Mouse (Mus musculus) midbrain, embryonic 12.5 days (tissue): Measurements from ENCODE around the gene Ak1. TPM values are rescaled to one million over a fixed set of nuclear protein-coding genes. Genes with fewer than 3 reads are reported as not detected.

Experiments used
- ATAC-seq: fragments of 200-750 bp; cut with Nextera tagmentation; 2 replicates; pipeline ENCODE4 v1.8.0; 2017; ENCODE audit warnings: low read depth, moderate TSS enrichment, moderate library complexity; ENCODE audit not compliant: low FRiP score
- H3K27ac ChIP-seq: fragments of 300-500 bp; sonication (generic); replicated peaks from 2 replicates; pipeline ENCODE4 v1.5.1; 2016; ENCODE audit warnings: mild to moderate bottlenecking
- H3K27me3 ChIP-seq: fragments of 300-500 bp; sonication (generic); 2 replicates; pipeline ENCODE4 v1.6.1; 2016; ENCODE audit warnings: mild to moderate bottlenecking
- H3K36me3 ChIP-seq: fragments of 300-500 bp; sonication (generic); 2 replicates; pipeline ENCODE4 v1.6.1; 2016
- H3K4me1 ChIP-seq: fragments of 300-500 bp; sonication (generic); 2 replicates; pipeline ENCODE4 v1.6.1; 2016
- H3K4me2 ChIP-seq: fragments of 300-500 bp; sonication (generic); replicated peaks from 2 replicates; pipeline ENCODE4 v1.6.1; 2016; ENCODE audit warnings: mild to moderate bottlenecking, moderate library complexity
- H3K4me3 ChIP-seq: fragments of 300-500 bp; sonication (generic); 2 replicates; pipeline ENCODE4 v1.5.1; 2016; ENCODE audit warnings: mild to moderate bottlenecking
- H3K9ac ChIP-seq: fragments of 300-500 bp; sonication (generic); replicated peaks from 2 replicates; pipeline ENCODE4 v1.6.1; 2016; ENCODE audit warnings: mild to moderate bottlenecking, moderate library complexity
- H3K9me3 ChIP-seq: fragments of 300-500 bp; sonication (generic); 2 replicates; pipeline ENCODE4 v1.6.1; 2016; ENCODE audit warnings: mild to moderate bottlenecking
- WGBS: fragments of 180-500 bp; shearing (Covaris S2); methylation state at CpG from one replicate; pipeline ENCODE4 v1.1.7; 2016; 5-methylcytosine and 5-hydroxymethylcytosine counted together
- polyA plus RNA-seq: library from polyadenylated mRNA; unstranded; fragments of >200 nt; fragmentation: Nextera tagmentation; extraction: Ambion mirVana; gene quantifications from 2 replicates; pipeline ENCODE4 v1.2.1, GENCODE M21; 2016

Gene Ak1
- polyA plus RNA-seq = 31.6 and 34.7 TPM in 2 replicates

- 57% methylated on average over 7 of the region's 7 CpGs for WGBS
- Histone ChIP-seq H3K27me3 (no peaks in the 10 kb centered on the region), H3K36me3 (no peaks in the 10 kb centered on the region), H3K4me2 (no peak within 1 kb of the TSS), H3K9me3 (no peaks in the 10 kb centered on the region), H3K9ac (no peak within 1 kb of the TSS), H3K27ac (peak within 1 kb of the TSS; percentile 11; the same call in 1 of the 2 replicates), H3K4me1 (peaks cover 48% of the 10 kb centered on the region), H3K4me3 (no peak within 1 kb of the TSS)
- ATAC-seq = no peak
These were observed at the start of gene Ak1 for GRCm38 (mm10) chr2:32621517-32621859. Gene Ak1 (plus strand): TSS chr2:32621758.

- Histone ChIP-seq H3K9ac (no peak overlapping the region), H3K36me3 (peaks cover 25% of the 10 kb centered on the region), H3K9me3 (no peaks in the 10 kb centered on the region), H3K4me2 (peak overlapping the region; percentile 95; the same call in 1 of the 2 replicates), H3K4me3 (peak overlapping the region; percentile 76; the same call in 1 of the 2 replicates), H3K27me3 (peaks cover 12% of the 10 kb centered on the region), H3K4me1 (peaks cover 26% of the 10 kb centered on the region), H3K27ac (no peak overlapping the region)
- ATAC-seq = no peak
- WGBS = 91% methylated on average over 11 of the region's 11 CpGs
These were observed 49.4 kb upstream of the Ak1 start for GRCm38 (mm10) chr2:32572196-32572595.

GRCm38 (mm10) chr2:32574497-32574896, 47.1 kb upstream of the Ak1 start, which contains the start of gene Pip5kl1:
Gene Pip5kl1 (plus strand): TSS chr2:32574797.
- H3K36me3 ChIP-seq = 0 out of 2 replicates have a peak, but pooled peaks cover 7% of the 10 kb centered on the region
- peaks cover 26% of the 10 kb centered on the region for H3K4me1 ChIP-seq
- no peak for ATAC-seq
- H3K9me3 ChIP-seq = no peaks in the 10 kb centered on the region
- WGBS = 77% methylated on average over 6 of the region's 6 CpGs
- peaks cover 35% of the 10 kb centered on the region for H3K27me3 ChIP-seq
- peak within 1 kb of the TSS; percentile 61 for H3K9ac ChIP-seq
- no peak within 1 kb of the TSS for H3K27ac ChIP-seq
- H3K4me3 ChIP-seq = peak within 1 kb of the TSS; percentile 48
- peak within 1 kb of the TSS; percentile 100 for H3K4me2 ChIP-seq

GRCm38 (mm10) chr2:32574901-32575585, 46.5 kb upstream of the Ak1 start:
- peaks cover 26% of the 10 kb centered on the region for H3K4me1 ChIP-seq
- no peak overlapping the region for H3K27ac ChIP-seq

GRCm38 (mm10) chr2:32575586-32576160, 45.9 kb upstream of the Ak1 start, which contains the start of gene 9430097D07Rik:
Gene 9430097D07Rik (minus strand): TSS chr2:32575684.
- H3K4me3 ChIP-seq = peak within 1 kb of the TSS; percentile 48
- WGBS = 4% methylated on average over 28 of the region's 28 CpGs
- peaks cover 44% of the 10 kb centered on the region for H3K27me3 ChIP-seq
- H3K27ac ChIP-seq = no peak within 1 kb of the TSS
- H3K4me2 ChIP-seq = peak within 1 kb of the TSS; percentile 100
- no peaks in the 10 kb centered on the region for H3K9me3 ChIP-seq
- H3K36me3 ChIP-seq = 0 out of 2 replicates have a peak, but pooled peaks cover 7% of the 10 kb centered on the region
- peaks cover 26% of the 10 kb centered on the region for H3K4me1 ChIP-seq
- H3K9ac ChIP-seq = peak within 1 kb of the TSS; percentile 61
- ATAC-seq = peak; percentile 73

More at GRCm38 (mm10) chr2:32574901-32575585, 46.5 kb upstream of the Ak1 start:
- H3K27me3 ChIP-seq = peaks cover 40% of the 10 kb centered on the region
- no peaks in the 10 kb centered on the region for H3K9me3 ChIP-seq
- peak overlapping the region; percentile 61 for H3K9ac ChIP-seq
- 0 out of 2 replicates have a peak, but pooled peaks cover 7% of the 10 kb centered on the region for H3K36me3 ChIP-seq
- peak overlapping the region; percentile 100 for H3K4me2 ChIP-seq
- peak overlapping the region; percentile 48 for H3K4me3 ChIP-seq
- under 1% methylated on average over 26 of the region's 26 CpGs for WGBS
- ATAC-seq = no peak

GRCm38 (mm10) chr2:32576532-32576931, 45.0 kb upstream of the Ak1 start:
- H3K36me3 ChIP-seq = 0 out of 2 replicates have a peak, but pooled peaks cover 7% of the 10 kb centered on the region
- H3K4me2 ChIP-seq = no peak overlapping the region
- ATAC-seq = no peak
- no peak overlapping the region for H3K4me3 ChIP-seq
- peaks cover 44% of the 10 kb centered on the region for H3K27me3 ChIP-seq
- 90% methylated on average over 9 of the region's 9 CpGs for WGBS
- no peak overlapping the region for H3K27ac ChIP-seq
- no peak overlapping the region for H3K9ac ChIP-seq
- no peaks in the 10 kb centered on the region for H3K9me3 ChIP-seq
- peaks cover 20% of the 10 kb centered on the region for H3K4me1 ChIP-seq

- ATAC-seq = no peak
- peaks cover 15% of the 10 kb centered on the region; the same call in 1 of the 2 replicates for H3K4me1 ChIP-seq
- H3K9me3 ChIP-seq = no peaks in the 10 kb centered on the region
- no peak overlapping the region for H3K27ac ChIP-seq
- peaks cover 58% of the 10 kb centered on the region for H3K27me3 ChIP-seq
- no peak overlapping the region for H3K4me2 ChIP-seq
- H3K4me3 ChIP-seq = no peak overlapping the region
- WGBS = 40% methylated on average over 28 of the region's 30 CpGs
- no peaks in the 10 kb centered on the region for H3K36me3 ChIP-seq
- H3K9ac ChIP-seq = no peak overlapping the region
These were observed 43.2 kb upstream of the Ak1 start for GRCm38 (mm10) chr2:32578146-32579046.

- peak overlapping the region; percentile 42 for H3K4me2 ChIP-seq
- WGBS = 31% methylated on average over 19 of the region's 19 CpGs
- 0 out of 2 replicates have a peak, but pooled peaks have one; percentile 42 for ATAC-seq
- no peak overlapping the region for H3K27ac ChIP-seq
- no peak overlapping the region for H3K9ac ChIP-seq
- H3K4me3 ChIP-seq = peak overlapping the region; percentile 31
- no peaks in the 10 kb centered on the region for H3K9me3 ChIP-seq
- no peaks in the 10 kb centered on the region for H3K36me3 ChIP-seq
- H3K27me3 ChIP-seq = peaks cover 56% of the 10 kb centered on the region
- H3K4me1 ChIP-seq = 0 out of 2 replicates have a peak, but pooled peaks cover 4% of the 10 kb centered on the region
These were observed 40.0 kb upstream of the Ak1 start for GRCm38 (mm10) chr2:32581450-32582095.

GRCm38 (mm10) chr2:32582830-32583799, 38.4 kb upstream of the Ak1 start:
- H3K4me3 ChIP-seq = peak overlapping the region; percentile 27
- H3K27ac ChIP-seq = no peak overlapping the region
- H3K27me3 ChIP-seq = peaks cover 40% of the 10 kb centered on the region
- peaks cover 16% of the 10 kb centered on the region for H3K4me1 ChIP-seq
- H3K36me3 ChIP-seq = no peaks in the 10 kb centered on the region
- 13% methylated on average over 37 of the region's 37 CpGs for WGBS
- peak; percentile 73 for ATAC-seq
- H3K9me3 ChIP-seq = no peaks in the 10 kb centered on the region
- H3K9ac ChIP-seq = peak overlapping the region; percentile 25; the same call in 1 of the 2 replicates
- H3K4me2 ChIP-seq = peak overlapping the region; percentile 52

GRCm38 (mm10) chr2:32585149-32585714, 36.3 kb upstream of the Ak1 start:
- Histone ChIP-seq H3K27me3 (peaks cover 20% of the 10 kb centered on the region), H3K27ac (no peak overlapping the region), H3K9ac (no peak overlapping the region), H3K9me3 (no peaks in the 10 kb centered on the region), H3K36me3 (no peaks in the 10 kb centered on the region), H3K4me2 (no peak overlapping the region), H3K4me3 (no peak overlapping the region), H3K4me1 (peaks cover 25% of the 10 kb centered on the region)
- 86% methylated on average over 7 of the region's 7 CpGs for WGBS
- ATAC-seq = no peak
